Mouse (Mus musculus) thymus, adult 18-20 months (tissue): ENCODE measurements at regions not wholly inside any gene's neighbourhood (a gene's known extent, or its start where the extent isn't known, plus 50 kb on each side); places are given as distances from the start of the nearest gene placed in this dataset.

Experiments
- DNase-seq, 2 experiments: peaks; one replicate each; pipeline ENCODE4 v3.0.0; 2022; ENCODE audit warnings: mixed read lengths in 2 of 2

- DNase-seq: no peak
Observed at GRCm38 (mm10) chr10:95085688-95086268, 141.1 kb upstream of the Plxnc1 start.

- DNase-seq: peak; percentile 27 to 40
Observed at GRCm38 (mm10) chr10:95083341-95084148, 138.9 kb upstream of the Plxnc1 start.

- DNase-seq: no peak
Observed at GRCm38 (mm10) chr10:95082634-95083033, 138.0 kb upstream of the Plxnc1 start.

GRCm38 (mm10) chr10:95079979-95080378 is 135.3 kb upstream of the Plxnc1 start:
- no peak for DNase-seq

- DNase-seq: no peak
Observed at GRCm38 (mm10) chr10:95076421-95076820, 131.8 kb upstream of the Plxnc1 start.

GRCm38 (mm10) chr10:95075897-95076296 is 131.3 kb upstream of the Plxnc1 start:
- no peak for DNase-seq

- DNase-seq: no peak
Observed at GRCm38 (mm10) chr10:95074959-95075590, 130.4 kb upstream of the Plxnc1 start.

- no peak for DNase-seq
Observed at GRCm38 (mm10) chr10:95074381-95074780, 129.7 kb upstream of the Plxnc1 start.

GRCm38 (mm10) chr10:95067971-95068370 is 123.3 kb upstream of the Plxnc1 start:
- DNase-seq: no peak

- no peak for DNase-seq
Observed at GRCm38 (mm10) chr10:95066774-95067173, 122.1 kb upstream of the Plxnc1 start.

- no peak for DNase-seq
Observed at GRCm38 (mm10) chr10:95059486-95060091, 115.0 kb upstream of the Plxnc1 start.

GRCm38 (mm10) chr10:95059078-95059477 is 114.4 kb upstream of the Plxnc1 start:
- no peak for DNase-seq

GRCm38 (mm10) chr10:95057051-95057714 is 112.5 kb upstream of the Plxnc1 start:
- no peak for DNase-seq

GRCm38 (mm10) chr10:95056541-95056940 is 111.9 kb upstream of the Plxnc1 start:
- no peak for DNase-seq

GRCm38 (mm10) chr10:95054869-95055268 is 110.2 kb upstream of the Plxnc1 start:
- DNase-seq: no peak

- no peak for DNase-seq
Observed at GRCm38 (mm10) chr10:95048790-95049189, 104.2 kb upstream of the Plxnc1 start.

GRCm38 (mm10) chr10:95043978-95044377 is 99.3 kb upstream of the Plxnc1 start:
- DNase-seq: no peak

- no peak for DNase-seq
Observed at GRCm38 (mm10) chr10:95040258-95040895, 95.7 kb upstream of the Plxnc1 start.

GRCm38 (mm10) chr10:95036043-95036697 is 91.5 kb upstream of the Plxnc1 start:
- DNase-seq: no peak

GRCm38 (mm10) chr10:95035371-95035770 is 90.7 kb upstream of the Plxnc1 start:
- no peak for DNase-seq

GRCm38 (mm10) chr10:95034566-95034965 is 89.9 kb upstream of the Plxnc1 start:
- DNase-seq: no peak
